Mouse (Mus musculus) hindbrain, embryonic 12.5 days (tissue): ENCODE measurements around the gene 4933427I04Rik. TPM values are rescaled to one million over a fixed set of nuclear protein-coding genes. Genes with fewer than 3 reads are reported as not detected.

ENCODE experiments used
- ATAC-seq: fragments of 200-750 bp; cut with Nextera tagmentation; 2 replicates; pipeline ENCODE4 v1.8.0; 2017; ENCODE audit warnings: moderate TSS enrichment; ENCODE audit not compliant: low FRiP score
- H3K27ac ChIP-seq: fragments of 300-500 bp; sonication (generic); 2 replicates; pipeline ENCODE4 v1.5.1; 2016; ENCODE audit warnings: mild to moderate bottlenecking
- H3K27me3 ChIP-seq: fragments of 300-500 bp; sonication (generic); 2 replicates; pipeline ENCODE4 v1.6.1; 2016; ENCODE audit warnings: mild to moderate bottlenecking
- H3K36me3 ChIP-seq: fragments of 300-500 bp; sonication (generic); 2 replicates; pipeline ENCODE4 v1.6.1; 2016; ENCODE audit warnings: mild to moderate bottlenecking
- H3K4me1 ChIP-seq: fragments of 300-500 bp; sonication (generic); 2 replicates; pipeline ENCODE4 v1.6.1; 2016
- H3K4me2 ChIP-seq: fragments of 300-500 bp; sonication (generic); replicated peaks from 2 replicates; pipeline ENCODE4 v1.6.1; 2016; ENCODE audit warnings: mild to moderate bottlenecking
- H3K4me3 ChIP-seq: fragments of 300-500 bp; sonication (generic); 2 replicates; pipeline ENCODE4 v1.5.1; 2016; ENCODE audit warnings: mild to moderate bottlenecking
- H3K9ac ChIP-seq: fragments of 300-500 bp; sonication (generic); 2 replicates; pipeline ENCODE4 v1.6.1; 2016; ENCODE audit warnings: mild to moderate bottlenecking, moderate library complexity
- H3K9me3 ChIP-seq: fragments of 300-500 bp; sonication (generic); replicated peaks from 2 replicates; pipeline ENCODE4 v1.6.1; 2016; ENCODE audit warnings: mild to moderate bottlenecking
- WGBS: fragments of 180-500 bp; shearing (Covaris S2); methylation state at CpG from one replicate; pipeline ENCODE4 v1.1.7; 2016; 5-methylcytosine and 5-hydroxymethylcytosine counted together
- polyA plus RNA-seq: library from polyadenylated mRNA; unstranded; fragments of >200 nt; fragmentation: Nextera tagmentation; extraction: Ambion mirVana; gene quantifications from 2 replicates; pipeline ENCODE4 v1.2.1, GENCODE M21; 2016

The 4933427I04Rik gene
- polyA plus RNA-seq, 1 experiment from 2014 or later = 0.18 TPM

DNA sequence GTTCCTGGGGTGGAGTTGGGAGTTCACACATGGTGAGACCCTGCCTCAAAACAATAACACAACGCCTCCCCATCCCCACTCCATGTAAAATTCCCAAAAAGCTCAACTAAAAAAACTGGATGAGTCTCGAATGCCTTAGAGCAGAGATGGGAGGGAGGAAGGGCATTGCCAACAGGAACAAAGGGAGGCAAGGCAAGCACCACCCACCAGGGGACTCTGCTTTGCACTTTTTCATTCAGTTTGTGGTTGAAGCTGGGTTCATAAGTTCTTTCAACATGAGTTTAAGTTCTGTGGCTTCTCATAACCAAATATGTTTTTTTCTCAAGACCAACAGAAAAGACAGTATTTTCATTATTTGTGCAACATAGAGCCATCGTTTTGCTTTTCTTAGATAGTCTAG lies 44.0 kb downstream of the 4933427I04Rik start:
- H3K4me1 ChIP-seq = peaks cover 15% of the 10 kb centered on the region
- no peak overlapping the region for H3K4me3 ChIP-seq
- H3K4me2 ChIP-seq = no peak overlapping the region
- no peaks in the 10 kb centered on the region for H3K9me3 ChIP-seq
- no peak overlapping the region for H3K27ac ChIP-seq
- H3K9ac ChIP-seq = no peak overlapping the region
- ATAC-seq = no peak
- no peaks in the 10 kb centered on the region for H3K27me3 ChIP-seq
- H3K36me3 ChIP-seq = no peaks in the 10 kb centered on the region
- WGBS = 74% methylated on average over 3 of the region's 3 CpGs

DNA sequence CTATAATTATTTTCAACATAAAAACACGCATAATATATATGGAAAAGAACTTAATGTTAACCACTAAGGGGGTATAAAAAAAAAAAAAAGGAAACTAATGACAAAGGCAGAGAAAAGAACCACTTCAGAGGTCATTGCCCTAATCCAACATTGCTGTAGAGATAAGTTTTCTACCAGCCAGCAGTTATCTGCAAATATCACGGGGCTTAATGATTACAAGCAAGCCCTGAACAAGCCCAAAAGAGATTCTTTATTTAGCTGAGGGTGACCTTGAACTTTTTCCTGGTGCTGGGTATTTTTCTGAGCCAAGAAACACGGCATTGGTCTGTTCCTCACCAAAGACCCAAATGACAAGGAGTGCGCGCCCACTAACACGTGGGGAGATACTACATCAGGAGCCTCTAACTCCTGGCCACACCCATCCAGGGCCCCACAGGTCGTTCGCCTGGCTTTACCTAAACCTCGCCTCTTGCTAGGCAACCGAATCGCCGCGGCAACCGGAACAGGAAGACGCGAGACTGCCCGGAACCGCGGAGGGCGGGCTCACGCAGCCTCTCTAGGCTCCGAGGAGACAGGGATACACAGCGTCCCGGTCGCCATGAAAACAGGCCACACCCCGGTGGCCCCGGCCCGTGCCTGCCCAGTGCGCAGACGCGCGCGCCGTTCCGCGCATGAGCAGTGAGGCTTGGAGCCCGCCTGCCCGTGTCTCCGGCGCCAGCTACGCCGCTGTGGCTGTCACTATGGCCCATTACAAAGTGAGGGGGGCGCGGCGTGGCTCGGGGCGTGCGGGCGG lies 45.0 kb downstream of the 4933427I04Rik start, which contains the start of gene Mycbp:
Gene Mycbp (plus strand): TSS at position 500 of the 793 bp plus-strand sequence.
- Histone ChIP-seq H3K27ac (peak within 1 kb of the TSS; percentile 81), H3K9me3 (no peaks in the 10 kb centered on the region), H3K4me3 (peak within 1 kb of the TSS; percentile 62), H3K4me1 (peaks cover 15% of the 10 kb centered on the region), H3K9ac (peak within 1 kb of the TSS; percentile 90), H3K27me3 (no peaks in the 10 kb centered on the region), H3K36me3 (no peaks in the 10 kb centered on the region), H3K4me2 (peak within 1 kb of the TSS; percentile 92)
- WGBS = under 1% methylated on average over 44 of the region's 49 CpGs
- peak; percentile 100 for ATAC-seq

DNA sequence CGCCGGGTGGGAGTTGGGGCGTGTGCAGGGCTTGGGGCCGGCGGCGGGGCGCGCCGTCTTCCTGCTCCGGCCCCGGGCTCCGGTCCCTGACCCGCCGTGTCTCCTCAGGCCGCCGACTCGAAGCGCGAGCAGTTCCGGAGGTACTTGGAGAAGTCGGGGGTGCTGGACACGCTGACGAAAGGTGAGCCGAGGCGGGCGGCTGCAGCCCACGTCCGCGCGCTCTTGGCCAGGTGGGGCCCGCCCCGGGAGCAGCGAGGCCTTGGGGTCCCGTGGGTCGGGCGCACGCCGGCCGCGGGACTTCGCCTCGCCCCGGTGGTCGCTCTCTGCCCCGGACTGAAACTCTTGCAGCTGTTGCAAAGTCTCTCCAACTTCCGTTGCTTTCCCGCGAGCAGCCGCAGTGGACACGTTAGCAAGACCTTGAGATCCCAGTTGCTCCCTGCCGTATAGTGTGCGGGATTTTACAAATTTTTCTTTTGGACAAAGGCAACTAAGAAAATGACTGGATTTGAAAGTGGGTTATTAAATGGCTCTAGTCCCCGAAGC lies 45.7 kb downstream of the 4933427I04Rik start:
- Histone ChIP-seq H3K27ac (peak overlapping the region; percentile 81), H3K4me1 (peaks cover 15% of the 10 kb centered on the region), H3K27me3 (no peaks in the 10 kb centered on the region), H3K4me2 (peak overlapping the region; percentile 92), H3K4me3 (peak overlapping the region; percentile 62), H3K36me3 (no peaks in the 10 kb centered on the region), H3K9ac (peak overlapping the region; percentile 90), H3K9me3 (no peaks in the 10 kb centered on the region)
- ATAC-seq = no peak
- WGBS = under 1% methylated on average over 52 of the region's 53 CpGs

DNA sequence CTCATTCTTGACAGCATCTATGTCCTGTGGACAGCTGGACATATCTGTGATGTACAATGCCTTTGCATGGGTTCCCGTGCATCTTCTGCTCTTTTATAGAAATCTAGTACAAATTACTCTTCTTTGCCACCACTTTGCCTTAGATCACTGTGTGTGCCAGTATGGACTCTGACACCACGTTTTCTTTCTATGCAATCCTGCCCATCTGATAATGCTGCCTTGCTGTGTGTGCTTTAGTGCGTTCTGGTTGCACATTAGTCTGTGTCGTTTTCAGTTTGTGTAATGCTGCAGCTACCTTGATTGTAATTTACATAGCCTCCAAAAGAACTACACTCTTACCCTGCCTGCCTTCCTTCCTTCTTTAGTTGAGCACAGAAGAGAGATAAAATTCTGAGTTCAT lies 52.0 kb downstream of the 4933427I04Rik start:
- no peaks in the 10 kb centered on the region for H3K9me3 ChIP-seq
- H3K4me1 ChIP-seq = peaks cover 15% of the 10 kb centered on the region
- H3K27me3 ChIP-seq = no peaks in the 10 kb centered on the region
- no peak overlapping the region for H3K4me3 ChIP-seq
- H3K36me3 ChIP-seq = peaks cover 20% of the 10 kb centered on the region
- no peak overlapping the region for H3K9ac ChIP-seq
- ATAC-seq = no peak
- no peak overlapping the region for H3K27ac ChIP-seq
- no peak overlapping the region for H3K4me2 ChIP-seq
- 87% methylated on average over 4 of the region's 4 CpGs for WGBS

DNA sequence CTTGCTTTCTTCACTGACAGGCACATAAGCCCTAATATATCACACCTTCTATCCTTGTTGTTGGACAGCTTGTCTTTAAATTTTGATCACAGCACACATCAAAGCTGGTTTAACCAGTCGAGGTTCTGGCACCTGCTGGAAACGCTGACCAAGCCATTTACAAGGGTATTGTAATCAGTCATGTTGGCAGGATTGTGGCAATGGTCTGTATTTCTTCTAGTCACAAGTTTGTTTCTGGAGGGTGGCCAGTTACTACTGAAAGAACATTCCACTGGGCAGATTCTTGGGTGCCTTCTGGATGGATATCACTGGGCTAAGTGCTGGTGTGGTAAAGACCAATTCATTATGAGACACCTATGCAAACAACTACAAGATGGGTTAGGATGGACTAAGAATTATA lies 53.0 kb downstream of the 4933427I04Rik start:
- Histone ChIP-seq H3K4me1 (peaks cover 14% of the 10 kb centered on the region), H3K36me3 (peaks cover 20% of the 10 kb centered on the region), H3K27ac (no peak overlapping the region), H3K27me3 (no peaks in the 10 kb centered on the region), H3K4me3 (no peak overlapping the region), H3K4me2 (no peak overlapping the region), H3K9me3 (no peaks in the 10 kb centered on the region), H3K9ac (no peak overlapping the region)
- 74% methylated on average over 2 of the region's 2 CpGs for WGBS
- ATAC-seq = no peak

Other genes with a start within 250 kb of the 4933427I04Rik start
- 75.1 and 80.2 TPM in 2 replicates for gene Macf1, start 175.3 kb upstream of the 4933427I04Rik start, polyA plus RNA-seq
- 324 and 347 TPM in 2 replicates for gene Ndufs5, start 141.5 kb upstream of the 4933427I04Rik start, polyA plus RNA-seq
- 94.3 and 99.3 TPM in 2 replicates for gene Akirin1, start 109.3 kb upstream of the 4933427I04Rik start, polyA plus RNA-seq
- 0.40 and 0.77 TPM in 2 replicates for gene Rhbdl2, start 71.8 kb upstream of the 4933427I04Rik start, polyA plus RNA-seq
- 48.9 and 56.1 TPM in 2 replicates for gene Mycbp, start 45.2 kb downstream of the 4933427I04Rik start, polyA plus RNA-seq
- gene Rragc, start 57.8 kb downstream of the 4933427I04Rik start, polyA plus RNA-seq = 63.3 and 69.0 TPM in 2 replicates
- gene 4930535I16Rik, start 58.3 kb downstream of the 4933427I04Rik start, polyA plus RNA-seq = not detected in 2 replicates